Mouse (Mus musculus) left cerebral cortex, adult 2 months (tissue): Measurements from ENCODE around the gene Spc24. TPM values are rescaled to one million over a fixed set of nuclear protein-coding genes. Genes with fewer than 3 reads are reported as not detected.
"Not testable (repeated sequence)": the region's sequence is repeated elsewhere in the genome, so short reads cannot be mapped to it uniquely, and the experiment has no call there.

ENCODE experiments used
- DNase-seq, 2 experiments: peaks; one replicate each; pipeline ENCODE4 v3.0.0; 2021 to 2022; ENCODE audit warnings: low spot score in 2 of 2, mixed read lengths in 1 of 2; ENCODE audit errors: extremely low spot score in 1 of 2
- H3K27ac ChIP-seq: fragments of 200-600 bp; 2 replicates; pipeline ENCODE4 v1.8.1; 2022
- H3K4me3 ChIP-seq: fragments of 200-600 bp; 2 replicates; pipeline ENCODE4 v1.8.1; 2022
- CTCF ChIP-seq: fragments of 200-600 bp; IDR thresholded peaks from 2 replicates; pipeline ENCODE4 v1.8.1; 2022; ENCODE audit warnings: antibody characterized with exemption, mild to moderate bottlenecking, moderate library complexity
- intact Hi-C: fragments of 180-260 bp; cut with DNase I; formaldehyde crosslinking; loops from one replicate; pipeline ENCODE4 v1.15.1; 2025
- total RNA-seq, 2 experiments: library from RNA; stranded (reverse); gene quantifications; 2 replicates each; pipeline ENCODE4 v1.2.3; 2021

Spc24 gene
- total RNA-seq, 2 experiments from 2014 or later, result 1.7 to 2.4 TPM

DNA sequence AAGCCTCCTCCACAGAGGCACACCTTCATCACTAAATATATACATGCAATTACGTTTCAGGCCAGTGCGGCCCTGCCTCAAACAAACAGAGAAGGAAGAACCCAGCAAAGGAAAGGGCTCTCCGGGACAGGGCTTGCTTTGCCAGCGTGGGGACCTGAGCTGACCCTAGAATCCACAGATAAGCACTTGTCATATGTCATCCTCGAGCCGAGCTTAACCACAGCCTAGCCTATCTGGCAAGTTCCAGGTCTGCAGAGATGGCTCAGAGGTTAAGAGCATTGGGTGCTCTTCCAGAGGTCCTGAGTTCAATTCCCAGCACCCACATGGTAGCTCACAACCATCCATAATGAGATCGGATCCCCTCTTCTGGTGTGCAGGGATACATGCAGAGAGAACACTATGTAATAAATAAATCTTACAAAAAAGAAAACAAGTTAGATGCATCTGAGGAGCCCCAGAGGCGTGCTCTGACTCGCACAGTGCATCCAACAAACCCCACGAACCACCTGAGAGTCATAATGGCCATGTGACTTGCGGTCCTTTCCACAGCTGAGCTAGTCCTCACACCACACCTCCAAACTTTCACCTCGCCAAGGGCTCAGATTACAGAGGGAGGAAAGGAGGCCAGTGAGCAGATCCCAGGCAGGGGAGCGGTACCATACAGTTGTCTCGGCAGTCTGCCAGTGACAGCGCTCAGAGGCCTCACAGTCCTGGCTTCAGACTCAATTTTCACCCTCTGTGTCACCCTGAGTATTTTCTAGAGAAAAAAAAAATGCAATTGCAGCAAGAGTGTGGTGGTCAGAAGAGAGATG lies 21.8 kb upstream of the Spc24 start:
- no peak for TF ChIP-seq CTCF
- intact Hi-C loops, result no loop called here
- H3K4me3 ChIP-seq, result no peak overlapping the region
- no peak for DNase-seq
- no peak overlapping the region for H3K27ac ChIP-seq

DNA sequence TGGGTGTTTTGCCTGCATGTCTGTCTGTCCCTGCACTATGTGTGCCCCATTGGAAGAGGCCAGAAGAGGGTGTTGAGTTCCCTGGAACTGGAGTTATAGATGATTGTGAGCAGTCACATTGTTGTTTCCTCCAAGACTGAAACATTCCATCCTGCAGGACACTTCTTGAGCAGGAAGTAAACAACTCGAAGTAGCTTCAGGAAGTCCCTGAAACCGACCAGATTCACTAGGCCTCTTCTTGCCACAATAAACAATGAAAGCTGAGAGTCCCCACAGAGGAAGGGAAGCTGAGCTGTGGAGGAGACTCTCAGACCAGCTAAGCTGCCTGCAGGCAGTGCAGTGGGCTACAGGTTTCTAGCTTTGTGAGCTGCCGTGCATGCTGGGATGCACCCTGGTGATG lies 17.6 kb upstream of the Spc24 start:
- no peak for DNase-seq
- Histone ChIP-seq H3K27ac (no peak overlapping the region), H3K4me3 (no peak overlapping the region)
- no peak for TF ChIP-seq CTCF
- intact Hi-C loops, result no loop called here

DNA sequence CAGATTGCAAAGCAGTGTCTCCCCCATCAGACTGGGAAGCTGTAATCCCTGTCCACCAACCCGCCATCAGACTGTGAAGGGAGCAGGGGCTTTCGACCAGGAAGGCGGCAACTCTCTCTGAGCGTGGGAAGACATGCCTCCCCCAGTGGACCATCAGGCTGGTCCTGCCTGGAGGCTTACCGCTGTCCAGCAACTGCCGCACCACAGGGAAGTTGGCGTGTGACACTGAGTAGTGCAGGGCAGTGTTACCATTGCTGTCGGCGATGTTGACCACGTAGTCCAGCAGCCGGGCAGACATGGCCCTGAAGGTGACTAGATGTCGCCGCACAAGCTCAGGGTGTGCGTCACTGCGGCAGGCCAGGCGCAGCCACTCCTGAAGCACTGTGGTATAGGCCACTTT lies 14.2 kb upstream of the Spc24 start:
- H3K27ac ChIP-seq, result no peak overlapping the region
- H3K4me3 ChIP-seq, result no peak overlapping the region
- DNase-seq, result no peak
- TF ChIP-seq CTCF, result no peak
- intact Hi-C loops, result no loop called here

DNA sequence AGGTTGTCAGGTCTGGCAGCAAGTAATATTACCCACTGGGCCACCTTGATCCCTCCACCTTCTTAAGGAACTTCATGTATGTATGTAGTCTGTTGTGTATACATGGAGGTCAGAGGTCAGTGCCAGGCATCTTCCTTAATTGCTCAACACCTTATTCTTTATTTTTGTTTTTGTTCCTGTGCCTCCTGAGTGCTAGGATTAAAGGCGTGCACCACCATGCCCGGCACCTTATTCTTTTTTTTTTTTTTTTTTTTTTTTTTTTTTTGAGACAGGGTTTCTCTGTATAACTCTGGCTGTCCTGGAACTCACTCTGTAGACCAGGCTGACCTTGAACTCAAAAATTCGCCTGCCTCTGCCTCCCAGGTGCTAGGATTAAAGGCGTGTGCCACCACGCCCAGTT lies 13.3 kb upstream of the Spc24 start:
- intact Hi-C loops, H3K4me3 ChIP-seq, DNase-seq: not testable (repeated sequence)

GRCm38 (mm10) chr9:21769558-21770183 lies 9.6 kb upstream of the Spc24 start:
- no peak for DNase-seq
- no peak for TF ChIP-seq CTCF
- H3K27ac ChIP-seq, result no peak overlapping the region
- intact Hi-C loops, result no loop called here
- no peak overlapping the region for H3K4me3 ChIP-seq

More for the DNA sequence above, 13.3 kb upstream of the Spc24 start:
- not testable (repeated sequence) for H3K27ac ChIP-seq

GRCm38 (mm10) chr9:21768511-21769411 lies 8.7 kb upstream of the Spc24 start:
- no peak for TF ChIP-seq CTCF
- Histone ChIP-seq H3K27ac (no peak overlapping the region; the same call in 1 of the 2 replicates), H3K4me3 (no peak overlapping the region)
- intact Hi-C loops, result no loop called here
- no peak for DNase-seq

- TF ChIP-seq CTCF, result no peak
- Histone ChIP-seq H3K4me3 (no peak overlapping the region), H3K27ac (no peak overlapping the region)
- intact Hi-C loops, result no loop called here
- DNase-seq, result no peak
Measured at GRCm38 (mm10) chr9:21767896-21768295, 7.8 kb upstream of the Spc24 start.

DNA sequence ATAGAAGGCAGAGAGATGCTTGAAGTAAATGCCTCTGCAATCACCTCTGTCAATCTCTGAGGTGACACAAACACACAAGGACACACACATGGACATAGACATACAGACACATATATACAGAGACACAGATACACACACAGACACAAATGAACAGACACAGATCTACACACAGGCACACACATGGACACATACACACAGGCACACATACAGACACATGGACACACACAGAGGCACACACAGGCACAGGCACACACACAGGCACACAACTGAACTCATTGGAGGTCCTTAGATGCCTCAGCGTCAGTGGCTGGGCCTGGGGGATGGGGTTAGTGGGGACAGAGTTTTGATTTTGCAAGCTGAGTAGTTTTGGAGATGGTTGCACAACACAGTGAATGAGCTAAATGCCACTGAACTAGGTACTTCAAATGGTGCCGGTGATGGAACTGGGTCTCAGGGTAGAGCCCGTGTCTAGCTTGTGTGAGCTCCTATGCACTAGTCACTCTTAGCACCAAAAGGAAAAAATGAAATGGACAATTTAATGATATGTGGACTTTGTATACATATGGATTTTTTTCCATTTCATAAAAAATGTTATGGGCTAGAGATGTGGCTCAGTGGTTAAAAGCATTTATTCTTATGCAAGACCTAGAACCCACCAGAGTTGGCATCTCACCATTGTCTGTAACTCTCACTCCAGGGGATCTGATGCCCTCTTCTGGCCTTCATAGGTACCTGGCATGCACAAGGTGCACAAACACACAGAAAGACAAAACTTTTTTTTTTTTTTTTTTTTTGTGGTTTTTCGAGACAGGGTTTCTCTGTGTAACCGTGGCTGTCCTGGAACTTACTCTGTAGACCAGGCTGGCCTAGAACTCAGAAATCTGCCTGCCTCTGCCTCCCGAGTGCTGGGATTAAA lies 4.2 kb upstream of the Spc24 start:
- Histone ChIP-seq H3K27ac (no peak overlapping the region), H3K4me3 (no peak overlapping the region)
- intact Hi-C loops, result loop anchor here (5.0 kb wide), 1 partner anchor 77 kb away; no protein-coding TSS in a partner anchor
- TF ChIP-seq CTCF, result no peak; the same call in 1 of the 2 replicates
- no peak for DNase-seq

DNA sequence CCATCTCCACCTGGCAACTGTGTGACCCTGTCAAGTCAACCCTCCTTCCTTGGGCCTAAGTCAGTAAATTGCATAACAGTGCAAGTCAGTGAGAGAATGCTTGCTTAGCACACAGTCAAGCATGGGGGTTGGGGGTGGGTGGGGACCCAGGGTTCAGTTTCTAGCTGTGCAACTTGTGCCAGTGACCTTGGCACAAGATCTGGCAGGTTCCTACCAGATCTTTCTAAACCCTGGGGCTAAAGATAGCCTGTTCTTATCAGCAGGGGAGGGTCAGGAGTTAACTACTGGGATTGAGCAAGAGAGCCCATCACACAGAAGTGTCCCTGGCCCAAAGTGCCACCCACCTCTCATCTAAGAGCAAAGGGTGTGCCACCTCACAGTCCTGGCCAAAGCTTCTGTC lies 2.0 kb upstream of the Spc24 start:
- Histone ChIP-seq H3K4me3 (no peak overlapping the region), H3K27ac (no peak overlapping the region)
- intact Hi-C loops, result loop anchor here (5.0 kb wide), 1 partner anchor 75 kb away; no protein-coding TSS in a partner anchor
- DNase-seq, result no peak
- no peak for TF ChIP-seq CTCF

GRCm38 (mm10) chr9:21759718-21760117 lies 385 bp downstream of the Spc24 start:
- H3K27ac ChIP-seq, result no peak overlapping the region
- TF ChIP-seq CTCF, result no peak
- no peak for DNase-seq
- H3K4me3 ChIP-seq, result peak overlapping the region; percentile 77
- intact Hi-C loops, result loop anchor here (5.0 kb wide), 1 partner anchor 72 kb away; no protein-coding TSS in a partner anchor
